Mouse (Mus musculus) heart, embryonic 12.5 days (tissue): ENCODE measurements around the gene Pikfyve. TPM values are rescaled to one million over a fixed set of nuclear protein-coding genes. Genes with fewer than 3 reads are reported as not detected.
"Not testable (repeated sequence)": the region's sequence is repeated elsewhere in the genome, so short reads cannot be mapped to it uniquely, and the experiment has no call there.

Experiments used
- ATAC-seq: fragments of 200-750 bp; cut with Nextera tagmentation; 2 replicates; pipeline ENCODE4 v1.8.0; 2017; ENCODE audit warnings: moderate TSS enrichment, moderate library complexity; ENCODE audit not compliant: insufficient number of reproducible peaks, low FRiP score
- H3K27ac ChIP-seq: fragments of 300-500 bp; sonication (generic); 2 replicates; pipeline ENCODE4 v1.5.1; 2016; ENCODE audit warnings: mild to moderate bottlenecking, moderate library complexity; ENCODE audit not compliant: poor library complexity, severe bottlenecking
- H3K27me3 ChIP-seq: fragments of 300-500 bp; sonication (generic); replicated peaks from 2 replicates; pipeline ENCODE4 v1.6.1; 2016; ENCODE audit warnings: mild to moderate bottlenecking, moderate library complexity
- H3K36me3 ChIP-seq: fragments of 300-500 bp; sonication (generic); 2 replicates; pipeline ENCODE4 v1.6.1; 2016; ENCODE audit warnings: mild to moderate bottlenecking, moderate library complexity
- H3K4me1 ChIP-seq: fragments of 300-500 bp; sonication (generic); replicated peaks from 2 replicates; pipeline ENCODE4 v1.6.1; 2016; ENCODE audit warnings: mild to moderate bottlenecking
- H3K4me2 ChIP-seq: fragments of 300-500 bp; sonication (generic); 2 replicates; pipeline ENCODE4 v1.6.1; 2016; ENCODE audit warnings: mild to moderate bottlenecking, moderate library complexity
- H3K4me3 ChIP-seq: fragments of 300-500 bp; sonication (generic); 2 replicates; pipeline ENCODE4 v1.5.1; 2016; ENCODE audit warnings: mild to moderate bottlenecking
- H3K9ac ChIP-seq: fragments of 300-500 bp; sonication (generic); 2 replicates; pipeline ENCODE4 v1.6.1; 2016; ENCODE audit warnings: mild to moderate bottlenecking, moderate library complexity
- H3K9me3 ChIP-seq: fragments of 300-500 bp; sonication (generic); replicated peaks from 2 replicates; pipeline ENCODE4 v1.6.1; 2016; ENCODE audit warnings: mild to moderate bottlenecking, moderate library complexity
- WGBS: fragments of 180-500 bp; shearing (Covaris S2); methylation state at CpG from one replicate; pipeline ENCODE4 v1.1.7; 2016; 5-methylcytosine and 5-hydroxymethylcytosine counted together
- polyA plus RNA-seq: library from polyadenylated mRNA; unstranded; fragments of >200 nt; fragmentation: Nextera tagmentation; extraction: Ambion mirVana; gene quantifications from 2 replicates; pipeline ENCODE4 v1.2.1, GENCODE M21; 2016

The Pikfyve gene
- polyA plus RNA-seq, 1 experiment from 2014 or later: 9.5 TPM

- whole genome bisulfite sequencing: 93% methylated on average over 2 of the region's 2 CpGs
- Histone ChIP-seq H3K4me2 (no peak overlapping the region), H3K36me3 (peaks cover 21% of the 10 kb centered on the region), H3K27ac (no peak overlapping the region), H3K9me3 (no peaks in the 10 kb centered on the region), H3K4me1 (no peaks in the 10 kb centered on the region), H3K4me3 (no peak overlapping the region), H3K9ac (no peak overlapping the region), H3K27me3 (no peaks in the 10 kb centered on the region)
- ATAC-seq: no peak
These were observed 41.2 kb downstream of the Pikfyve start for GRCm38 (mm10) chr1:65227681-65228080.

- not testable (repeated sequence) for ATAC-seq, H3K4me2 ChIP-seq, H3K9ac ChIP-seq, H3K27me3 ChIP-seq, H3K4me1 ChIP-seq, H3K27ac ChIP-seq, H3K4me3 ChIP-seq, H3K9me3 ChIP-seq
- peaks cover 16% of the 10 kb centered on the region for H3K36me3 ChIP-seq
- 89% methylated on average over 3 of the region's 3 CpGs for WGBS
These were observed 43.3 kb downstream of the Pikfyve start for GRCm38 (mm10) chr1:65229768-65230167.

- peaks cover 20% of the 10 kb centered on the region for H3K36me3 ChIP-seq
- no peaks in the 10 kb centered on the region for H3K4me1 ChIP-seq
- no peaks in the 10 kb centered on the region for H3K9me3 ChIP-seq
- H3K9ac ChIP-seq: no peak overlapping the region
- ATAC-seq: no peak
- H3K4me3 ChIP-seq: no peak overlapping the region
- no peak overlapping the region for H3K4me2 ChIP-seq
- no peaks in the 10 kb centered on the region for H3K27me3 ChIP-seq
- H3K27ac ChIP-seq: no peak overlapping the region
- WGBS: 89% methylated on average over 1 of the region's 1 CpGs
These were observed 44.1 kb downstream of the Pikfyve start for GRCm38 (mm10) chr1:65230566-65230965.

GRCm38 (mm10) chr1:65237712-65238111 is 51.2 kb downstream of the Pikfyve start:
- Histone ChIP-seq H3K4me1 (no peaks in the 10 kb centered on the region), H3K9me3 (no peaks in the 10 kb centered on the region), H3K4me3 (no peak overlapping the region), H3K9ac (no peak overlapping the region), H3K27me3 (no peaks in the 10 kb centered on the region), H3K27ac (no peak overlapping the region), H3K4me2 (no peak overlapping the region), H3K36me3 (peaks cover 22% of the 10 kb centered on the region)
- WGBS: 75% methylated on average over 3 of the region's 3 CpGs
- no peak for ATAC-seq

- Histone ChIP-seq H3K27ac (no peak overlapping the region), H3K4me3 (no peak overlapping the region), H3K4me2 (no peak overlapping the region), H3K4me1 (no peaks in the 10 kb centered on the region), H3K9me3 (no peaks in the 10 kb centered on the region), H3K36me3 (peaks cover 19% of the 10 kb centered on the region), H3K27me3 (no peaks in the 10 kb centered on the region), H3K9ac (no peak overlapping the region)
- no peak for ATAC-seq
- WGBS: 93% methylated on average over 1 of the region's 1 CpGs
These were observed 59.2 kb downstream of the Pikfyve start for GRCm38 (mm10) chr1:65245637-65246036.

- H3K4me3 ChIP-seq: no peak overlapping the region
- 0 out of 2 replicates have a peak, but pooled peaks cover 3% of the 10 kb centered on the region for H3K36me3 ChIP-seq
- no peak overlapping the region for H3K27ac ChIP-seq
- no peaks in the 10 kb centered on the region for H3K27me3 ChIP-seq
- no peak for ATAC-seq
- no peak overlapping the region for H3K4me2 ChIP-seq
- no peaks in the 10 kb centered on the region for H3K9me3 ChIP-seq
- H3K9ac ChIP-seq: no peak overlapping the region
- 92% methylated on average over 3 of the region's 3 CpGs for whole genome bisulfite sequencing
- H3K4me1 ChIP-seq: no peaks in the 10 kb centered on the region
These were observed 94.0 kb downstream of the Pikfyve start for GRCm38 (mm10) chr1:65280461-65280860.

GRCm38 (mm10) chr1:65281756-65282155 is 95.3 kb downstream of the Pikfyve start, which contains the start of gene Pth2r:
TSS of gene Pth2r (plus strand) at chr1:65282056.
- H3K9me3 ChIP-seq: no peaks in the 10 kb centered on the region
- H3K9ac ChIP-seq: no peak within 1 kb of the TSS
- H3K4me2 ChIP-seq: no peak within 1 kb of the TSS
- 82% methylated on average over 6 of the region's 6 CpGs for WGBS
- no peak within 1 kb of the TSS for H3K27ac ChIP-seq
- no peak for ATAC-seq
- no peaks in the 10 kb centered on the region for H3K27me3 ChIP-seq
- 0 out of 2 replicates have a peak, but pooled peaks cover 3% of the 10 kb centered on the region for H3K36me3 ChIP-seq
- H3K4me3 ChIP-seq: no peak within 1 kb of the TSS
- no peaks in the 10 kb centered on the region for H3K4me1 ChIP-seq

- ATAC-seq: no peak
- Histone ChIP-seq H3K4me1 (no peaks in the 10 kb centered on the region), H3K9me3 (no peaks in the 10 kb centered on the region), H3K4me2 (no peak overlapping the region), H3K9ac (no peak overlapping the region), H3K27me3 (no peaks in the 10 kb centered on the region), H3K4me3 (no peak overlapping the region), H3K27ac (no peak overlapping the region), H3K36me3 (0 out of 2 replicates have a peak, but pooled peaks cover under 1% of the 10 kb centered on the region)
- WGBS: 10% methylated on average over 6 of the region's 6 CpGs
These were observed 96.3 kb downstream of the Pikfyve start for GRCm38 (mm10) chr1:65282766-65283165.

- Histone ChIP-seq H3K4me2 (no peak overlapping the region), H3K4me1 (peaks cover 10% of the 10 kb centered on the region; the same call in 1 of the 2 replicates), H3K27me3 (peaks cover 14% of the 10 kb centered on the region), H3K4me3 (no peak overlapping the region), H3K36me3 (no peaks in the 10 kb centered on the region), H3K9me3 (no peaks in the 10 kb centered on the region), H3K27ac (no peak overlapping the region), H3K9ac (no peak overlapping the region)
- WGBS: 73% methylated on average over 3 of the region's 3 CpGs
- no peak for ATAC-seq
These were observed 122.0 kb downstream of the Pikfyve start for GRCm38 (mm10) chr1:65308476-65308875.

- Histone ChIP-seq H3K4me1 (peaks cover 10% of the 10 kb centered on the region; the same call in 1 of the 2 replicates), H3K36me3 (no peaks in the 10 kb centered on the region), H3K4me2 (peak overlapping the region; percentile 79), H3K27ac (no peak overlapping the region), H3K4me3 (peak overlapping the region; percentile 43), H3K9ac (peak overlapping the region; percentile 6; the same call in 1 of the 2 replicates), H3K9me3 (no peaks in the 10 kb centered on the region), H3K27me3 (peaks cover 14% of the 10 kb centered on the region)
- ATAC-seq: peak; percentile 42; the same call in 1 of the 2 replicates
- WGBS: 3% methylated on average over 29 of the region's 29 CpGs
These were observed 124.9 kb downstream of the Pikfyve start for GRCm38 (mm10) chr1:65311214-65311933.

- Histone ChIP-seq H3K4me1 (peaks cover 10% of the 10 kb centered on the region; the same call in 1 of the 2 replicates), H3K4me2 (no peak overlapping the region), H3K27me3 (peaks cover 14% of the 10 kb centered on the region), H3K9me3 (no peaks in the 10 kb centered on the region), H3K9ac (no peak overlapping the region), H3K27ac (no peak overlapping the region), H3K36me3 (no peaks in the 10 kb centered on the region), H3K4me3 (no peak overlapping the region)
- no peak for ATAC-seq
- 13% methylated on average over 7 of the region's 7 CpGs for WGBS
These were observed 125.6 kb downstream of the Pikfyve start for GRCm38 (mm10) chr1:65312118-65312517.
